Mouse (Mus musculus) hindbrain, embryonic 14.5 days (tissue): ENCODE results near the gene Prrt1. TPM values are rescaled to one million over a fixed set of nuclear protein-coding genes. Genes with fewer than 3 reads are reported as not detected.

Experiments used
- ATAC-seq: fragments of 200-750 bp; cut with Nextera tagmentation; 2 replicates; pipeline ENCODE4 v1.8.0; 2017; ENCODE audit warnings: moderate number of reproducible peaks, mild to moderate bottlenecking, moderate TSS enrichment, moderate library complexity; ENCODE audit not compliant: low FRiP score
- DNase-seq: peaks from one replicate; pipeline ENCODE4 v3.0.0-alpha.2; 2015; ENCODE audit warnings: low spot score
- H3K27ac ChIP-seq: fragments of 300-500 bp; sonication (generic); 2 replicates; pipeline ENCODE4 v1.5.1; 2014; ENCODE audit warnings: mild to moderate bottlenecking, moderate library complexity
- H3K27me3 ChIP-seq: fragments of 300-500 bp; sonication (generic); 2 replicates; pipeline ENCODE4 v1.6.1; 2014; ENCODE audit warnings: mild to moderate bottlenecking, low read length, mixed read lengths; ENCODE audit not compliant: control insufficient read depth, insufficient read depth
- H3K36me3 ChIP-seq: fragments of 300-500 bp; sonication (generic); replicated peaks from 2 replicates; pipeline ENCODE4 v1.6.1; 2014; ENCODE audit not compliant: control insufficient read depth, insufficient read depth
- H3K4me1 ChIP-seq: fragments of 300-500 bp; sonication (generic); replicated peaks from 2 replicates; pipeline ENCODE4 v1.6.1; 2014; ENCODE audit warnings: antibody characterized with exemption, low read length, mixed read lengths; ENCODE audit not compliant: control insufficient read depth, insufficient read depth
- H3K4me2 ChIP-seq: fragments of 300-500 bp; sonication (generic); replicated peaks from 2 replicates; pipeline ENCODE4 v1.6.1; 2014; ENCODE audit warnings: mild to moderate bottlenecking, moderate library complexity
- H3K4me3 ChIP-seq: fragments of 300-500 bp; sonication (generic); replicated peaks from 2 replicates; pipeline ENCODE4 v1.5.1; 2014; ENCODE audit warnings: mild to moderate bottlenecking, low read length
- H3K9ac ChIP-seq: fragments of 300-500 bp; sonication (generic); 2 replicates; pipeline ENCODE4 v1.6.1; 2014
- H3K9me3 ChIP-seq: fragments of 300-500 bp; sonication (generic); 2 replicates; pipeline ENCODE4 v1.6.1; 2016; ENCODE audit warnings: low read length; ENCODE audit not compliant: control insufficient read depth
- WGBS: fragments of 180-500 bp; shearing (Covaris S2); extraction: QIAGEN DNeasy Blood & Tissue Kit; methylation state at CpG from one replicate; pipeline ENCODE4 v1.1.7; 2014; 5-methylcytosine and 5-hydroxymethylcytosine counted together
- polyA plus RNA-seq: library from polyadenylated mRNA; unstranded; fragments of >200 nt; fragmentation: Nextera tagmentation; extraction: Ambion mirVana; gene quantifications from 2 replicates; pipeline ENCODE4 v1.2.1, GENCODE M21; 2014

Gene Prrt1
- polyA plus RNA-seq, 1 experiment from 2014 or later = 7.3 TPM

DNA sequence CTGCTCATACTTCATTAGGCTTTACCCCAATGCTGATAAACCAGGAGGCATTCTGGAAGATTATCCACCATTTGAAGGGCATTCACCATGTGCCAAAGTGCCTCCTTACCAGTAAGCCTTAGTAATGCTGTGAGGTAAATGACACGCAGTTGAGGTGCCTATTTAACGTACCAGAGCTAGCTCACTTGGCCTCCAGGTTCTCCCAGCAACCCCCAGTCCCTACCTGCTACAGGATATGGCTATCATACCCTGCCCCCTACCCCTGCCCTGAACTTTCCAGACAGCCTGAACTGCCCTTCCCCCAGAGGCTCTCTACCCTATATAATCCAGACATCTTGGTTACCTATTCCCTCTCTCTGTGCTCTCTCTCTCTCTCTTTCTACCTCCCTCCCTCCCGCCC, 40.6 kb upstream of the Prrt1 start:
- WGBS = 85% methylated on average over 3 of the region's 3 CpGs
- no peaks in the 10 kb centered on the region for H3K36me3 ChIP-seq
- ATAC-seq (no peak), DNase-seq (no peak)
- no peak overlapping the region for H3K4me3 ChIP-seq
- no peak overlapping the region for H3K9ac ChIP-seq
- 0 out of 2 replicates have a peak overlapping the region, but pooled peaks have one; percentile 98 for H3K4me2 ChIP-seq
- H3K27me3 ChIP-seq = no peaks in the 10 kb centered on the region
- H3K9me3 ChIP-seq = no peaks in the 10 kb centered on the region
- H3K4me1 ChIP-seq = peaks cover 51% of the 10 kb centered on the region
- H3K27ac ChIP-seq = no peak overlapping the region

DNA sequence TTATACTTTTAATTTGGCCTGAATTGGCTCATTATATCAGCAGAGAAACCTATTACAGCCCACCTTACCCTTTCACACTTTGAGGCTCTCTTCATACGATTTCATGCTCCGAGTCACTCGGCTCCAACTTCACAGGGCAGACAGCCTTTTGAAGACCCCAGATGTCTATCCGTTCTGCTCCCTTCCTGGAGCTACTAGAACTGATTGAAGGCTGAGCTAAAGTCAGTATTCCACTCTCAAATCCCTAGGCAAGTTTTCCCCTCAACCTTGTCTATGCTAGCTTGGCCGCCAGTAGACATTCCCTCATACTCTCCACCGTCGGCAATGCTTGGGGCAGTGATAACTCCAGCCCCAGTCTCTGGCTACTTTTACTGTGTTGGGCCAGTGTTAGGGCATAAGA, 40.1 kb upstream of the Prrt1 start:
- Histone ChIP-seq H3K27ac (no peak overlapping the region), H3K27me3 (no peaks in the 10 kb centered on the region), H3K9ac (no peak overlapping the region), H3K4me3 (no peak overlapping the region), H3K4me1 (peaks cover 55% of the 10 kb centered on the region), H3K9me3 (no peaks in the 10 kb centered on the region), H3K4me2 (0 out of 2 replicates have a peak overlapping the region, but pooled peaks have one; percentile 11), H3K36me3 (no peaks in the 10 kb centered on the region)
- WGBS = 56% methylated on average over 7 of the region's 7 CpGs
- DNase-seq = no peak
- ATAC-seq = no peak

DNA sequence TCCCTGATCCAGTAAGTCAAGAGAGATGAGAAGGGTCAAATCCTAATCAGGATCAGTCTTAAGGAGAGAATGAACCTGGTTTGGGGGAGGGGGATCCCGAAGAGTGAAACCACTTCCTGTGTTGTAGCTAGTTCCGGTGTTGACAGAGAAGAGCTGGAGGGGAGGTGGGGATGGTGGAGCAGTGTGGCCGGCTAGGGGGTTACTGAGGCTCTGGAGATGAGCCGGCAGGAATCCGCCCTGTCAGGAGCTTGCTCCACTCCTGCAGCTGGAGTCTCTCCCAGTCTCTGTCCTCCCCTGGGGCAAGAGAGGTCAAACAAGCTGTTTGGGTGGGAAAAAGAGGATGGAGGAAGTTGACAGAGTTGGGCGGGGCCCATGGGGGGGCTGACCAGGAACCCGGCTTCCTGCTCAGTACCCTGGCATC, 39.6 kb upstream of the Prrt1 start, which contains the start of gene Gpsm3:
Gpsm3 (plus strand) TSS at position 126 of the 421 bp plus-strand sequence.
- H3K4me1 ChIP-seq = peaks cover 60% of the 10 kb centered on the region
- no peaks in the 10 kb centered on the region for H3K27me3 ChIP-seq

DNA sequence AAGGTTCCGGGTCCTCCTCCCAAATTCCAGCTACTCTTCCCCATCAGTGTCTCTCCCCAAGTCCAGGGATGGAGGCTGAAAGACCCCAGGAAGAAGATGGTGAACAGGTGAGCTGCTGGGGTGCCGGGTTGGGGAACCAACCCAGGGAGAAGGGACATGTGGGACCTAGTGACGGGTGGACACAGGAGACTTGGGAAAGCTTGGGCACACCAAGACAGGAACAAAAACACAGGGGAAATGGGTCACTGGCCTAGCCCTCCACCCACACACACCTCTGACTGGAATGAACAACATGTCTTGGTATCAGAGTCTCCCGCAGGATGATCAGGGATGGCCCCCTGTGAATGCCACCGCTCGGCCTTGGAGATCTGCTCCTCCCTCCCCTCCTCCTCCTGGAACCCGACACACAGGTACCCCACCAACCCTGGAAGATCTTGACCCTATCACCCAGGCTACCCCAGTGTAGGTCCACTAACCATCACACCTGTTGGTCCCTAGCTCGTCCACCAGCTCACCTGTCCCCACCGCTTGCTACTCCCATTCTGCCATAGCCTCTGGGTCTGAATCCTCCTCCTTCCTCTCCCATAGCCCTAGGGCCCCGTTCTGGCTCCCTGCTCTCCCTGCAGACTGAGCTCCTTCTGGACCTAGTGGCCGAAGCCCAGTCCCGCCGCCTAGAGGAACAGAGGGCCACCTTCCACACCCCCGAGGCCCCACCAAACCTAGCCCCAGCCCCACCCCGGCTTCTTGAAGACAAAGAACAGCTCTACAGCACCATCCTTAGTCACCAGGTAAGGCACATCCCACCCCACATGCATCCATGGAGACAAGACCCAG, 39.0 kb upstream of the Prrt1 start:
- ATAC-seq (no peak), DNase-seq (no peak)
- H3K9ac ChIP-seq = no peak overlapping the region; the same call in 1 of the 2 replicates
- peak overlapping the region; percentile 95; the same call in 1 of the 2 replicates for H3K27ac ChIP-seq
- 63% methylated on average over 14 of the region's 15 CpGs for WGBS
- H3K4me1 ChIP-seq = peaks cover 63% of the 10 kb centered on the region
- H3K4me2 ChIP-seq = peak overlapping the region; percentile 97; the same call in 1 of the 2 replicates
- H3K9me3 ChIP-seq = no peaks in the 10 kb centered on the region
- H3K4me3 ChIP-seq = no peak overlapping the region
- peaks cover 10% of the 10 kb centered on the region for H3K36me3 ChIP-seq
- no peaks in the 10 kb centered on the region for H3K27me3 ChIP-seq

More for the DNA sequence above, 39.6 kb upstream of the Prrt1 start, which contains the start of gene Gpsm3:
- Histone ChIP-seq H3K27ac (no peak within 1 kb of the TSS; the same call in 1 of the 2 replicates), H3K9me3 (no peaks in the 10 kb centered on the region), H3K36me3 (peaks cover 3% of the 10 kb centered on the region), H3K4me2 (peak within 1 kb of the TSS; percentile 98; the same call in 1 of the 2 replicates), H3K4me3 (no peak within 1 kb of the TSS), H3K9ac (no peak within 1 kb of the TSS)
- 27% methylated on average over 7 of the region's 7 CpGs for WGBS
- ATAC-seq = no peak
- no peak for DNase-seq

DNA sequence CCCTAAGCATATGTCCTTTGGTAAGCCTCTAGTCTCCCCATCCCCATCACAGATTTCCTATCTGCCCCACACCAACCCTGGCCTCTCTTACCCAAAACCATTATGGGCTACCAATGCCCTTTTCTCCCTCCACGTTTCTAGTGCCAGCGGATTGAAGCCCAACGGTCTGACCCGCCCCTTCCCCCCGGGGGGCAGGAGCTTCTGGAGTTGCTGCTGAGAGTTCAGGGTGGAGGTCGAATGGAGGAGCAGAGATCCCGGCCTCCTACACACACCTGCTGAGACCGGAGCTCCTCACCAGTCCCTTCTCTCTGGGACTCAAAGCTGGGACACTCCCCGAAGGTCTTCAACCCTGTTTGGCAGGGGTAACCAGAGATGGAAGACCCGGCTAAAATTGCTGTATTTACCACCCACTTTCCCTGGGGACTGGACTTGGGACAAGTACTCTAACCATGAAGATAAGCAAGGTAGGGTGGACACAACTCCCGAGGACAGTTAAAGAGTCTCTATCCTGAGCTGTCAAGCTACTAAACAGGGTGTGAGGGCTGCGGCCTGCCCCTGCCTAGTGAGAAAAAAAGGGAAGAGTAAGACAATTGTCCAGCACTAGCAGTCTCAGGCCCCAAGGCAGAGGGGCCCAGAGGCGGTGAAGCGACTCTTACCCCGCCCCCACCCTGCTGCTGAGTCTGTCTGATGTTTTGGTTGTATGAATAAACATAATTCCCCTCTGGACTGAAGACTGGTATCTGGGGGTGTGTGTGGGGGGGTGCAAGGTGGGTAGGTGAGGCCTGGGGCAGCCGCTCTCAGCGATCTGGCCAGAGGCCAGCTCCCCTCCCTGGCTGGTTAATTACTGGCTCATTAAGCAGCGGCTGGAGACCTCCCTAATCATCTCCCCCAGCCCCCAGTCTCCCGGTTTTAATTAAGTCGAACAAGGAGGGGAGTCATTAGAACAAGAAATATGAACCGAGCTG, 38.0 kb upstream of the Prrt1 start, which contains the start of gene Pbx2:
Pbx2 (plus strand) TSS at position 238 of the 965 bp plus-strand sequence.
- H3K4me2 ChIP-seq = peak within 1 kb of the TSS; percentile 97
- H3K9ac ChIP-seq = peak within 1 kb of the TSS; percentile 91
- no peaks in the 10 kb centered on the region for H3K9me3 ChIP-seq
- DNase-seq (no peak), ATAC-seq (peak; percentile 0; the same call in 1 of the 2 replicates)
- peak within 1 kb of the TSS; percentile 95 for H3K27ac ChIP-seq
- H3K27me3 ChIP-seq = no peaks in the 10 kb centered on the region
- H3K36me3 ChIP-seq = peaks cover 18% of the 10 kb centered on the region
- H3K4me1 ChIP-seq = peaks cover 57% of the 10 kb centered on the region
- H3K4me3 ChIP-seq = peak within 1 kb of the TSS; percentile 72
- 2% methylated on average over 19 of the region's 21 CpGs for WGBS

DNA sequence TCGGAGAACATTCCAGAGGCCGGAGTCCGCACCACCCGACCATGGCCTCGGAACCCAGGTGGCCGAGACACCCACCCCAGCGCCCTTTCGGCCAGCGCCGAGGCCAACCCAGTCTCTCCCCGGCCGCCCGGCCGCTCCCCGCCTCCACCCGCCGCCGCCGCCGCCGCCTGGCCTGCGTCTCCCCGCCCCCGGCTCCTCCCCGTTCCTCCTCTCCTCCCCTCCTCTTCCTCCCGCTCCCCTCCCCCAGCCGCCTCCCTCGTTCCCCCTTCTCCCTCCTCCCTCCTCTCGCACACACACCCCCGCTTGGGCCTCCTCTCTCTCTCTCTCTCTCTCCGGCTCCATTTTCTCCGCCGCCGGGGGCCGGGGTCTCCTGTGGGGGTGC, 37.3 kb upstream of the Prrt1 start:
- ATAC-seq (peak; percentile 46), DNase-seq (peak; percentile 82)
- Histone ChIP-seq H3K4me3 (peak overlapping the region; percentile 72), H3K9me3 (no peaks in the 10 kb centered on the region), H3K36me3 (peaks cover 18% of the 10 kb centered on the region), H3K9ac (peak overlapping the region; percentile 91), H3K4me1 (peaks cover 55% of the 10 kb centered on the region), H3K4me2 (peak overlapping the region; percentile 97), H3K27me3 (no peaks in the 10 kb centered on the region), H3K27ac (peak overlapping the region; percentile 95)
- 0% methylated on average over 30 of the region's 35 CpGs for WGBS

DNA sequence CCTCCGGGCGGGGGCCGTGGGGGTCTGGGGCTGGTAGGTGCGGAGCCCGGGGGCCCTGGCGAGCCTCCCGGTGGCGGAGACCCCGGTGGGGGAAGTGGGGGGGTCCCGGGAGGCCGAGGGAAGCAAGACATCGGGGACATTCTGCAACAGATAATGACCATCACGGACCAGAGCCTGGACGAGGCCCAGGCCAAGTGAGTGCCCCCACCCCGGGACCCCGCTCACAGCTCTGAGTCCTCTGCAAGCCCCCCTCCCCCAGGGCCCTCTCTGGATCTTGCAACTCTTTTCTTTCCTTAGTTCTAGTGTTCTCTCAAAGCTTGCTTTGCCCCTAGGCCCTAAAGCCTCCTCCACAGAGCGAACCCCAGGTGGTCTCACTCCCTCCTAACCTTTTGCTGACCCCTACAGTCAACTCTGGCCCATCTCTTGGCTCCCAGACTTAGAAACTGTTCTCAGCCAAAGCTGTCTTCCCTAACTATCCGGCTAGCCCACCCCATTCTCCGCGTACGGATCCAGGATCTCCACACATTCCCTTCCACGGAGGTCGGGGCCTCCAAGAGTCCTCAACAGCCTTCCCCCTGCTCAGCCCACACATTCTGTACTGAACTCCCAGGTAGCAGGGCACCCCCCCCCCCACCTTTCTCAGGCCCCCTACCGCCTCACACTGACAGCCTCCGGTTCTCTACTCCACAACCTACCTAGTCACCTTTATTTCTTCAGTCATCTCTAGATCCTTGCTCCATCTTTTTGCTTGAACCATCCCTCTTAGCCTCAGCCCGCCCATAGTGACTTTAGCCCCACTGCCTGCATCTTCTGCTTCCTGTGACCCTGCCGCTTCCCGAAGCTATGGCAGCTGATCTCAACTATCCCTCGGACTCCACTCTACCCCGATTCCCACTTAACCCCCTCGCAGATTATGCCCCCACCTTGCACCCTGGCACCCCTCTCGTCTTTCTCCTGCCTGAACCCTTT, 36.5 kb upstream of the Prrt1 start:
- under 1% methylated on average over 31 of the region's 32 CpGs for WGBS
- H3K4me1 ChIP-seq = peaks cover 53% of the 10 kb centered on the region
- no peaks in the 10 kb centered on the region for H3K27me3 ChIP-seq
- H3K4me2 ChIP-seq = peak overlapping the region; percentile 97
- H3K27ac ChIP-seq = peak overlapping the region; percentile 95
- H3K9ac ChIP-seq = peak overlapping the region; percentile 91
- no peak for DNase-seq
- H3K36me3 ChIP-seq = peaks cover 18% of the 10 kb centered on the region
- no peak for ATAC-seq
- no peaks in the 10 kb centered on the region for H3K9me3 ChIP-seq
- H3K4me3 ChIP-seq = peak overlapping the region; percentile 72
